Mouse (Mus musculus) yolk sac, embryonic 10.5 days (tissue): ENCODE data around the gene Cd8b1.

ENCODE experiments used
- DNase-seq: peaks from one replicate; pipeline ENCODE4 v3.0.0-alpha.2; 2017; ENCODE audit warnings: low spot score

The Cd8b1 gene

GRCm38 (mm10) chr6:71351201-71351600 lies 28.6 kb downstream of the Cd8b1 start:
- DNase-seq, result no peak

- no peak for DNase-seq
Measured at GRCm38 (mm10) chr6:71352201-71352600, 29.6 kb downstream of the Cd8b1 start.

- DNase-seq, result no peak
Measured at GRCm38 (mm10) chr6:71352866-71353427, 30.4 kb downstream of the Cd8b1 start.

- DNase-seq, result no peak
Measured at GRCm38 (mm10) chr6:71353722-71354121, 31.1 kb downstream of the Cd8b1 start.

- no peak for DNase-seq
Measured at GRCm38 (mm10) chr6:71357493-71357892, 34.9 kb downstream of the Cd8b1 start.

- DNase-seq, result no peak
Measured at GRCm38 (mm10) chr6:71360221-71360620, 37.6 kb downstream of the Cd8b1 start.

- no peak for DNase-seq
Measured at GRCm38 (mm10) chr6:71360751-71361150, 38.2 kb downstream of the Cd8b1 start.

- DNase-seq, result no peak
Measured at GRCm38 (mm10) chr6:71361156-71361670, 38.6 kb downstream of the Cd8b1 start.

GRCm38 (mm10) chr6:71363995-71364394 lies 41.4 kb downstream of the Cd8b1 start:
- no peak for DNase-seq

GRCm38 (mm10) chr6:71369416-71369815 lies 46.8 kb downstream of the Cd8b1 start:
- no peak for DNase-seq

- DNase-seq, result no peak
Measured at GRCm38 (mm10) chr6:71371085-71371605, 48.6 kb downstream of the Cd8b1 start.

GRCm38 (mm10) chr6:71372041-71372720 lies 49.6 kb downstream of the Cd8b1 start:
- DNase-seq, result no peak

GRCm38 (mm10) chr6:71373249-71373775 lies 50.7 kb downstream of the Cd8b1 start, which contains the start of gene Cd8a:
Gene Cd8a (plus strand): TSS chr6:71373427.
- DNase-seq, result no peak

GRCm38 (mm10) chr6:71374311-71374829 lies 51.8 kb downstream of the Cd8b1 start:
- no peak for DNase-seq

GRCm38 (mm10) chr6:71374921-71375320 lies 52.3 kb downstream of the Cd8b1 start:
- no peak for DNase-seq

GRCm38 (mm10) chr6:71376711-71377110 lies 54.1 kb downstream of the Cd8b1 start:
- no peak for DNase-seq

GRCm38 (mm10) chr6:71381654-71382053 lies 59.1 kb downstream of the Cd8b1 start:
- DNase-seq, result no peak
